Mouse (Mus musculus) kidney, adult 2 months (tissue): ENCODE data around the gene Urah.

Experiments used
- CTCF ChIP-seq: fragments of 200-500 bp; conservative IDR thresholded peaks from 2 replicates; pipeline ENCODE4 v1.5.1; 2011; ENCODE audit warnings: low read depth, mild to moderate bottlenecking, control low read depth, low read length, moderate library complexity, mixed read lengths; ENCODE audit not compliant: insufficient read depth, insufficient read length
- POLR2A ChIP-seq: fragments of 200-500 bp; IDR thresholded peaks from one replicate; pipeline ENCODE4 v1.6.1; 2011; ENCODE audit warnings: low read depth, low read length, control low read depth

GRCm38 (mm10) chr7:140835758-140836087 is 905 bp downstream of the Urah start:
- TF ChIP-seq CTCF = no peak
- no peak for TF ChIP-seq POLR2A
